Comparison of ENCODE assay signal across 35 mouse cellular contexts in genomic region chr4:67273553-67273952, GRCm38 (mm10).
"Had no signal": no experiment of that assay in that cellular context is flagged by ENCODE, and none has a peak within 500 bp of the region (broad histone marks: within the 10 kb centered on the region; RNA-seq: fewer than 3 reads in every experiment).

No protein-coding gene starts in this region.

- H3K4me1 ChIP-seq: heart, embryonic 10.5 days; heart, embryonic 12.5 days; heart, embryonic 13.5 days; heart, embryonic 15.5 days; hindbrain, embryonic 10.5 days; hindbrain, embryonic 12.5 days; hindbrain, embryonic 13.5 days; hindbrain, embryonic 15.5 days; intestine, embryonic 15.5 days; kidney, embryonic 15.5 days had no signal

- DNase-seq: heart, postnatal 10 days; heart, postnatal 14 days; heart, postnatal 36 days; heart, postnatal 4 days; kidney, adult 11 months; kidney, adult 18-20 months; kidney, adult 2 months; kidney, adult 8-10 months; kidney, adult 9 months; kidney, postnatal 10 days; kidney, postnatal 14 days; kidney, postnatal 25 days; kidney, postnatal 36 days; kidney, postnatal 4 days; layer of hippocampus, adult 9-11 months; layer of hippocampus, postnatal 36 days had no signal

- H3K36me3 ChIP-seq: heart, embryonic 10.5 days; heart, embryonic 12.5 days; heart, embryonic 13.5 days; heart, embryonic 15.5 days; hindbrain, embryonic 10.5 days; hindbrain, embryonic 12.5 days; hindbrain, embryonic 13.5 days; hindbrain, embryonic 15.5 days; intestine, embryonic 15.5 days; kidney, embryonic 15.5 days had no signal

- H3K4me2 ChIP-seq: heart, embryonic 11.5 days; heart, embryonic 12.5 days; heart, embryonic 13.5 days; heart, embryonic 15.5 days; hindbrain, embryonic 12.5 days; hindbrain, embryonic 13.5 days; hindbrain, embryonic 14.5 days; hindbrain, embryonic 15.5 days; intestine, embryonic 15.5 days; kidney, embryonic 15.5 days had no signal

- H3K27me3 ChIP-seq: heart, embryonic 12.5 days; heart, embryonic 13.5 days; heart, embryonic 15.5 days; hindbrain, embryonic 12.5 days; hindbrain, embryonic 13.5 days; hindbrain, embryonic 15.5 days; intestine, embryonic 15.5 days; kidney, embryonic 15.5 days had no signal

- H3K9ac ChIP-seq: heart, embryonic 12.5 days; heart, embryonic 13.5 days; heart, embryonic 15.5 days; hindbrain, embryonic 12.5 days; hindbrain, embryonic 13.5 days; hindbrain, embryonic 14.5 days; hindbrain, embryonic 15.5 days; intestine, embryonic 15.5 days; kidney, embryonic 15.5 days had no signal

- H3K9me3 ChIP-seq: heart, embryonic 10.5 days; heart, embryonic 12.5 days; heart, embryonic 13.5 days; heart, embryonic 15.5 days; hindbrain, embryonic 10.5 days; hindbrain, embryonic 12.5 days; hindbrain, embryonic 13.5 days; hindbrain, embryonic 15.5 days; intestine, embryonic 15.5 days; kidney, embryonic 15.5 days had no signal

- ATAC-seq: hindbrain, embryonic 16.5 days; hindbrain, postnatal 0 days; inflammation-experienced regulatory T-cells, adult 6 months; intestine, embryonic 15.5 days; intestine, embryonic 16.5 days; intestine, postnatal 0 days had no signal

- H3K27ac ChIP-seq: heart, embryonic 10.5 days; heart, embryonic 13.5 days; heart, embryonic 15.5 days; hindbrain, embryonic 10.5 days; hindbrain, embryonic 12.5 days; hindbrain, embryonic 13.5 days; hindbrain, embryonic 14.5 days; hindbrain, embryonic 15.5 days; hindbrain, postnatal 0 days; intestine, embryonic 15.5 days; kidney, embryonic 15.5 days; kidney, postnatal 0 days; layer of hippocampus, adult 2 months had no signal

- H3K4me3 ChIP-seq: heart, embryonic 10.5 days; heart, embryonic 12.5 days; heart, embryonic 13.5 days; heart, embryonic 15.5 days; hindbrain, embryonic 10.5 days; hindbrain, embryonic 12.5 days; hindbrain, embryonic 13.5 days; hindbrain, embryonic 15.5 days; intestine, embryonic 15.5 days; kidney, embryonic 15.5 days; layer of hippocampus, adult 2 months had no signal
